Mouse (Mus musculus) thymus, adult 2 months (tissue): ENCODE measurements around the gene Dlx3.
A peak's percentile ranks its signal among the peaks of the same experiment; 100 is the strongest.

ENCODE experiments used
- CTCF ChIP-seq: fragments of 200-500 bp; IDR thresholded peaks from 2 replicates; pipeline ENCODE4 v1.5.1; 2012; ENCODE audit warnings: mild to moderate bottlenecking, control low read depth, low read length, moderate library complexity, borderline replicate concordance; ENCODE audit not compliant: control insufficient read depth, poor library complexity, insufficient read depth; ENCODE audit errors: extremely low read depth
- POLR2A ChIP-seq: fragments of 200-500 bp; IDR thresholded peaks from 2 replicates; pipeline ENCODE4 v1.6.1; 2012; ENCODE audit warnings: mild to moderate bottlenecking, low read length, control low read depth, moderate library complexity; ENCODE audit not compliant: control insufficient read depth, poor library complexity, insufficient read depth; ENCODE audit errors: extremely low read depth

- TF ChIP-seq CTCF (0 out of 2 replicates have a peak, but pooled peaks have one; percentile 17), POLR2A (no peak)
Observed at GRCm38 (mm10) chr11:95145851-95146403, 26.0 kb downstream of the Dlx3 start, which contains the start of gene Dlx4.
